Mouse (Mus musculus) stomach, embryonic 14.5 days (tissue): ENCODE measurements at regions not wholly inside any gene's neighbourhood (a gene's known extent, or its start where the extent isn't known, plus 50 kb on each side); places are given as distances from the start of the nearest gene placed in this dataset.

Experiments used
- ATAC-seq: fragments of 200-750 bp; cut with Nextera tagmentation; 2 replicates; pipeline ENCODE4 v1.8.0; 2017; ENCODE audit warnings: low read depth, moderate TSS enrichment; ENCODE audit not compliant: insufficient number of reproducible peaks, insufficient read depth, low FRiP score
- H3K27ac ChIP-seq: fragments of 300-500 bp; sonication (generic); 2 replicates; pipeline ENCODE4 v1.5.1; 2014; ENCODE audit warnings: mild to moderate bottlenecking, low read length, moderate library complexity, mixed read lengths
- H3K27me3 ChIP-seq: fragments of 300-500 bp; sonication (generic); 2 replicates; pipeline ENCODE4 v1.6.1; 2014; ENCODE audit warnings: low read length, control low read depth, mixed read lengths; ENCODE audit not compliant: control insufficient read depth, insufficient read depth
- H3K36me3 ChIP-seq: fragments of 300-500 bp; sonication (generic); 2 replicates; pipeline ENCODE4 v1.6.1; 2014; ENCODE audit warnings: mild to moderate bottlenecking, control low read depth, low read length, moderate library complexity, mixed read lengths; ENCODE audit not compliant: control insufficient read depth, insufficient read depth
- H3K4me1 ChIP-seq: fragments of 300-500 bp; sonication (generic); 2 replicates; pipeline ENCODE4 v1.6.1; 2014; ENCODE audit warnings: low read length, control low read depth, mixed read lengths; ENCODE audit not compliant: control insufficient read depth, insufficient read depth
- H3K4me2 ChIP-seq: fragments of 300-500 bp; sonication (generic); replicated peaks from 2 replicates; pipeline ENCODE4 v1.6.1; 2014; ENCODE audit warnings: low read depth, low read length, control low read depth
- H3K4me3 ChIP-seq: fragments of 300-500 bp; sonication (generic); 2 replicates; pipeline ENCODE4 v1.5.1; 2014; ENCODE audit warnings: low read depth, low read length, control low read depth
- H3K9ac ChIP-seq: fragments of 300-500 bp; sonication (generic); replicated peaks from 2 replicates; pipeline ENCODE4 v1.6.1; 2014; ENCODE audit warnings: low read depth, mild to moderate bottlenecking, control low read depth, low read length, moderate library complexity, mixed read lengths
- H3K9me3 ChIP-seq: fragments of 300-500 bp; sonication (generic); 2 replicates; pipeline ENCODE4 v1.6.1; 2016; ENCODE audit warnings: low read depth, low read length, control low read depth; ENCODE audit not compliant: control insufficient read depth
- WGBS: fragments of 180-500 bp; shearing (Covaris S2); extraction: QIAGEN DNeasy Blood & Tissue Kit; methylation state at CpG from one replicate; pipeline ENCODE4 v1.1.7; 2014; 5-methylcytosine and 5-hydroxymethylcytosine counted together

DNA sequence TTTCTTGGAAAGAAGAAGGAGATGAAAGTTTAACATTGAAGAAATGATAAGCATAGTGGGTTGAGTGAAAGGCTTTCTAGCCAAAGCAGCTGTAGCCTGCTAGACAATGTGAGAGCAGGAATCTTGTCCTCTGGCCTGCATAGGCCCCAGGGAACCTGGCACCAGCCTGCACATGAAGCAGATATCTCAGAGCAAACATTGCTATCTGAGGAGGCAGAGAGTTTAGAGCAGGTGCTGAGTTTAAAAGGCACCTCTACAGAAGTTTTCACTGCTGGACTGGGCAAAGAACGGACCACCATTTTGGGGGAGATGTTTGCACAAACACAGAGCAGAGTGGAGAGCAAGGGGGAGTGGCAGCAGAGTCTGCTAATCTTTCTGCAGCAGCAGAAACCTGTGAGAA is 657.9 kb upstream of the Pabpc5 start:
- H3K4me1 ChIP-seq = no peaks in the 10 kb centered on the region
- H3K36me3 ChIP-seq = no peaks in the 10 kb centered on the region
- H3K9me3 ChIP-seq = no peaks in the 10 kb centered on the region
- no peaks in the 10 kb centered on the region for H3K27me3 ChIP-seq
- no peak overlapping the region for H3K9ac ChIP-seq
- 68% methylated on average over 1 of the region's 1 CpGs for WGBS
- ATAC-seq = peak; percentile 78
- H3K27ac ChIP-seq = no peak overlapping the region
- no peak overlapping the region for H3K4me3 ChIP-seq
- H3K4me2 ChIP-seq = no peak overlapping the region
